Mouse (Mus musculus): Measurements from ENCODE around the gene Aoc2. TPM values are rescaled to one million over a fixed set of nuclear protein-coding genes. Genes with fewer than 3 reads are reported as not detected.

Aoc2 gene
- total and polyA plus RNA-seq, 3 experiments: 3.6 to 10.7 (median 5.5) TPM

GRCm38 (mm10) chr11:101353436-101353835 is 28.6 kb downstream of the Aoc2 start:
- TF ChIP-seq GABPA (IDR thresholded peaks at IDR 0.05; ENCODE audit: insufficient replicate concordance, low read depth, low read length) (no peak), MYC (IDR thresholded peaks at IDR 0.05; ENCODE audit: low read depth, low read length) (no peak), ELF1 (IDR thresholded peaks at IDR 0.05; ENCODE audit: low read depth, low read length) (no peak), IRF4 (IDR thresholded peaks at IDR 0.05; ENCODE audit: low read depth, low read length) (no peak), USF2 (conservative IDR thresholded peaks at IDR 0.05; ENCODE audit: low read depth, low read length) (no peak), CHD2 (IDR thresholded peaks at IDR 0.05; ENCODE audit: low read length) (no peak)
- Histone ChIP-seq H3K9ac (ENCODE audit: insufficient read depth, low read depth) (no peak overlapping the region), H3K27ac (ENCODE audit: insufficient read depth, low read depth) (no peak overlapping the region), H3K27me3 (replicated peaks) (peaks cover 8% of the 10 kb centered on the region), H3K79me2 (replicated peaks; ENCODE audit: control insufficient read depth, extremely low read depth, insufficient read depth, poor library complexity, severe bottlenecking) (no peaks in the 10 kb centered on the region), H3K4me2 (ENCODE audit: insufficient read depth, low read depth, poor library complexity, severe bottlenecking) (no peak overlapping the region), H3K4me3 (replicated peaks in 1 of 3; ENCODE audit: low read depth in 2 of 3, low read length in 2 of 3, poor library complexity in 1 of 3) (no peak overlapping the region), H3K36me3 (replicated peaks in 1 of 2; ENCODE audit: control insufficient read depth in 1 of 2, insufficient read depth in 1 of 2, low read length in 1 of 2) (no peaks in the 10 kb centered on the region), H3K4me1 (ENCODE audit: control insufficient read depth in 1 of 2, insufficient read depth in 2 of 2) (peaks cover 5 to 8% of the 10 kb centered on the region in 2 experiments; a peak in 3 of 4 replicates), H3K9me3 (replicated peaks; ENCODE audit: low read length) (peaks cover 10% of the 10 kb centered on the region)
- in situ Hi-C loops (cut with MboI; ENCODE audit: low pct_ligation_motif_present, low pct_unique_long_range_greater_than_20kb, low sequenced_read_pairs) (no loop called here), dilution Hi-C loops (cut with MboI; ENCODE audit: extremely low pct_ligation_motif_present, extremely low pct_unique_long_range_greater_than_20kb, low sequenced_read_pairs) (no loop called here)
- DNase-seq (ENCODE audit: extremely low read depth): no peak

DNA sequence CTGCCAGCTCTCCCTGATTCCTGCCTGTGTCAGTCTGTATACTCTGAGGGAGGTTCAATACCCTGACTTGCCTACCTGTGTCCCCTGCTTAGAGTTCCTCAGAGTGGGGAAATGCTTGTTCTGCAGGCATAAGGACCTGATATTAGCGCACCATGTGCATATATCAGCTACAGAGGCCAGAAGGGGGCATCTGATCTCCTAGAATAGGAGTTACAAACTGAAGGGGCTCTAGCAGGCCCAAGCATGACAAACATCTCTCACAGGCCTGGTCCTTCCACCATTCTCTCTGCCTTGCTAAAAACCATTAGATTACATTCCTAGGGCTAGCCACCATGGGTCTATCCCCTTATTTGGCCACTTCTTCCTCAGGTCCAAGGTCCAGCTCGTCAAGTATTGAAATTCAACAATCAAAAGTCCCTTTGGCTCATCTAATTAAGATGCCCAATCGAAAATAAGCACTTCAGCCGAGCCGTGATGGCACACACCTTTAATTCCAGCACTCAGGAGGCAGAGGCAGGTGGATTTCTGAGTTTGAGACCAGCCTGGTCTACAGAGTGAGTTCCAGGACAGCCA is 29.7 kb downstream of the Aoc2 start:
- DNase-seq (ENCODE audit: extremely low read depth): peak; percentile 21
- TF ChIP-seq ZKSCAN1 (IDR thresholded peaks at IDR 0.05; ENCODE audit: borderline replicate concordance, low read depth, low read length) (no peak), RAD21 (IDR thresholded peaks at IDR 0.05; ENCODE audit: low read depth, low read length) (peak; percentile 62), SMC3 (IDR thresholded peaks at IDR 0.05; ENCODE audit: low read depth, low read length) (peak; percentile 63), CTCF (conservative IDR thresholded peaks at IDR 0.05 in 1 of 2, IDR thresholded peaks at IDR 0.05 in 1 of 2; ENCODE audit: low read depth in 2 of 2, low read length in 2 of 2) (peak in 1 of 2 experiments; percentile 64; a peak in 2 of 4 replicates)
- H3K79me2 ChIP-seq (replicated peaks; ENCODE audit: control insufficient read depth, extremely low read depth, insufficient read depth, poor library complexity, severe bottlenecking): no peaks in the 10 kb centered on the region
- H3K27me3 ChIP-seq (replicated peaks): peaks cover 6% of the 10 kb centered on the region
- H3K4me2 ChIP-seq (ENCODE audit: insufficient read depth, low read depth, poor library complexity, severe bottlenecking): no peak overlapping the region
- no peak overlapping the region for H3K9ac ChIP-seq (ENCODE audit: insufficient read depth, low read depth)
- in situ Hi-C loops (cut with MboI; ENCODE audit: low pct_ligation_motif_present, low pct_unique_long_range_greater_than_20kb, low sequenced_read_pairs) (no loop called here), dilution Hi-C loops (cut with MboI; ENCODE audit: extremely low pct_ligation_motif_present, extremely low pct_unique_long_range_greater_than_20kb, low sequenced_read_pairs) (no loop called here)
- H3K4me3 ChIP-seq (replicated peaks in 1 of 3; ENCODE audit: low read depth in 2 of 3, low read length in 2 of 3, poor library complexity in 1 of 3): no peak overlapping the region
- H3K27ac ChIP-seq (ENCODE audit: insufficient read depth, low read depth): no peak overlapping the region
- H3K4me1 ChIP-seq (ENCODE audit: control insufficient read depth in 1 of 2, insufficient read depth in 2 of 2): peaks cover 5 to 8% of the 10 kb centered on the region in 2 experiments; a peak in 3 of 4 replicates
- H3K36me3 ChIP-seq (replicated peaks in 1 of 2; ENCODE audit: control insufficient read depth in 1 of 2, insufficient read depth in 1 of 2, low read length in 1 of 2): no peaks in the 10 kb centered on the region
- peaks cover 8% of the 10 kb centered on the region for H3K9me3 ChIP-seq (replicated peaks; ENCODE audit: low read length)

- Histone ChIP-seq H3K4me1 (ENCODE audit: control insufficient read depth in 1 of 2, insufficient read depth in 2 of 2) (peaks cover 9 to 20% of the 10 kb centered on the region in 2 experiments; a peak in 3 of 4 replicates), H3K4me2 (ENCODE audit: insufficient read depth, low read depth, poor library complexity, severe bottlenecking) (no peak overlapping the region), H3K27ac (ENCODE audit: insufficient read depth, low read depth) (no peak overlapping the region), H3K36me3 (replicated peaks in 1 of 2; ENCODE audit: control insufficient read depth in 1 of 2, insufficient read depth in 1 of 2, low read length in 1 of 2) (no peaks in the 10 kb centered on the region), H3K27me3 (replicated peaks) (peaks cover 2% of the 10 kb centered on the region), H3K79me2 (replicated peaks; ENCODE audit: control insufficient read depth, extremely low read depth, insufficient read depth, poor library complexity, severe bottlenecking) (no peaks in the 10 kb centered on the region), H3K4me3 (replicated peaks in 1 of 3; ENCODE audit: low read depth in 2 of 3, low read length in 2 of 3, poor library complexity in 1 of 3) (no peak overlapping the region), H3K9me3 (replicated peaks; ENCODE audit: low read length) (no peaks in the 10 kb centered on the region), H3K9ac (ENCODE audit: insufficient read depth, low read depth) (no peak overlapping the region)
- in situ Hi-C loops (cut with MboI; ENCODE audit: low pct_ligation_motif_present, low pct_unique_long_range_greater_than_20kb, low sequenced_read_pairs): no loop called here
- no peak for TF ChIP-seq NELFE (IDR thresholded peaks at IDR 0.05; ENCODE audit: low read depth, low read length)
- no peak for TF ChIP-seq CTCF (conservative IDR thresholded peaks at IDR 0.05 in 1 of 2, IDR thresholded peaks at IDR 0.05 in 1 of 2; ENCODE audit: low read depth in 2 of 2, low read length in 2 of 2)
- no peak for TF ChIP-seq CHD2 (IDR thresholded peaks at IDR 0.05; ENCODE audit: low read length)
- dilution Hi-C loops (cut with MboI; ENCODE audit: extremely low pct_ligation_motif_present, extremely low pct_unique_long_range_greater_than_20kb, low sequenced_read_pairs): no loop called here
- DNase-seq (ENCODE audit: extremely low read depth): no peak
Observed at GRCm38 (mm10) chr11:101355916-101356315, 31.1 kb downstream of the Aoc2 start.
